Comparison of ENCODE assay signal across 11 mouse cellular contexts in genomic region chr7:45919761-45920160, GRCm38 (mm10). TPM values are rescaled to one million over a fixed set of nuclear protein-coding genes. Genes with fewer than 3 reads are reported as not detected.
A peak's percentile ranks its signal among the peaks of the same experiment; 100 is the strongest.
DNase-seq lines count a peak whose midpoint lies in the region; ATAC-seq and TF ChIP-seq lines count a peak whose summit lies in the region.
"Had no signal": no experiment of that assay in that cellular context is flagged by ENCODE, and none has a peak within 500 bp of the region (broad histone marks: within the 10 kb centered on the region; RNA-seq: fewer than 3 reads in every experiment).

No protein-coding gene starts in this region.

- H3K4me3 ChIP-seq in heart, embryonic 10.5 days = peak overlapping the region; percentile 45; the same call in 1 of the 2 replicates
- H3K4me3 ChIP-seq in spleen, adult 2 months (ENCODE audit: extremely low read depth, insufficient read depth, insufficient read length) = peak overlapping the region; percentile 72
- H3K4me3 ChIP-seq in intestine, postnatal 0 days (ENCODE audit: low read depth, low read length) = 0 out of 2 replicates have a peak overlapping the region, but pooled peaks have one; percentile 46
- peak overlapping the region; percentile 62 for H3K4me3 ChIP-seq in stomach, embryonic 16.5 days (replicated peaks; ENCODE audit: low read length)
- H3K4me3 ChIP-seq in midbrain, embryonic 11.5 days (ENCODE audit: low read depth, low read length) = no peak overlapping the region

- intact Hi-C loops in heart, postnatal 25 days (cut with DNase I) = no loop called here

- no peaks in the 10 kb centered on the region for H3K9me3 ChIP-seq in heart, embryonic 10.5 days
- no peaks in the 10 kb centered on the region for H3K9me3 ChIP-seq in intestine, postnatal 0 days (ENCODE audit: control insufficient read depth)
- H3K9me3 ChIP-seq in stomach, embryonic 16.5 days (replicated peaks; ENCODE audit: control insufficient read depth, low read length) = no peaks in the 10 kb centered on the region
- no peaks in the 10 kb centered on the region for H3K9me3 ChIP-seq in midbrain, embryonic 11.5 days (ENCODE audit: control insufficient read depth, low read length)
- H3K9me3 ChIP-seq: midbrain, embryonic 12.5 days had no signal

- 85% methylated on average over 4 of the region's 4 CpGs for WGBS in heart, embryonic 10.5 days
- 27% methylated on average over 4 of the region's 4 CpGs for WGBS in spleen, adult 2 months
- 64% methylated on average over 4 of the region's 4 CpGs for WGBS in intestine, postnatal 0 days
- WGBS in stomach, embryonic 16.5 days = 51% methylated on average over 4 of the region's 4 CpGs
- WGBS in midbrain, embryonic 11.5 days = 80% methylated on average over 4 of the region's 4 CpGs

- no peak for ATAC-seq in intestine, postnatal 0 days
- no peak for ATAC-seq in stomach, embryonic 16.5 days (ENCODE audit: insufficient read depth, low FRiP score)
- ATAC-seq in midbrain, embryonic 11.5 days (ENCODE audit: low FRiP score) = no peak

- H3K27me3 ChIP-seq in heart, embryonic 10.5 days (ENCODE audit: insufficient read depth, poor library complexity, severe bottlenecking) = peaks cover 27% of the 10 kb centered on the region; the same call in 1 of the 2 replicates
- no peaks in the 10 kb centered on the region for H3K27me3 ChIP-seq in spleen, adult 2 months (ENCODE audit: control insufficient read depth, insufficient read depth, low read length)
- H3K27me3 ChIP-seq in intestine, postnatal 0 days (replicated peaks; ENCODE audit: control insufficient read depth, insufficient read depth, low read length) = no peaks in the 10 kb centered on the region
- no peaks in the 10 kb centered on the region for H3K27me3 ChIP-seq in stomach, embryonic 16.5 days (ENCODE audit: control insufficient read depth, insufficient read depth, low read length)
- no peaks in the 10 kb centered on the region for H3K27me3 ChIP-seq in midbrain, embryonic 11.5 days (ENCODE audit: control insufficient read depth, insufficient read depth, low read length)

- no peak overlapping the region for H3K9ac ChIP-seq in intestine, postnatal 0 days (ENCODE audit: low read depth, low read length)
- H3K9ac ChIP-seq in stomach, embryonic 16.5 days (ENCODE audit: low read length) = peak overlapping the region; percentile 84
- H3K9ac ChIP-seq in midbrain, embryonic 11.5 days (ENCODE audit: low read length) = no peak overlapping the region

- no peak for TF ChIP-seq POLR2A in spleen, adult 2 months (IDR thresholded peaks at IDR 0.05; ENCODE audit: low read depth, low read length)

- H3K4me2 ChIP-seq in intestine, postnatal 0 days (replicated peaks; ENCODE audit: low read depth) = peak overlapping the region; percentile 57
- H3K4me2 ChIP-seq in stomach, embryonic 16.5 days (ENCODE audit: low read depth, low read length) = peak overlapping the region; percentile 62
- H3K4me2 ChIP-seq in midbrain, embryonic 11.5 days = no peak overlapping the region
- H3K4me2 ChIP-seq: midbrain, embryonic 12.5 days had no signal

- peaks cover 70% of the 10 kb centered on the region for H3K4me1 ChIP-seq in heart, embryonic 10.5 days
- H3K4me1 ChIP-seq in spleen, adult 2 months (ENCODE audit: control insufficient read depth, insufficient read depth, insufficient read length) = peaks cover 44% of the 10 kb centered on the region
- peaks cover 8% of the 10 kb centered on the region; the same call in 1 of the 2 replicates for H3K4me1 ChIP-seq in intestine, postnatal 0 days (replicated peaks; ENCODE audit: control insufficient read depth, insufficient read depth, low read length)
- H3K4me1 ChIP-seq in stomach, embryonic 16.5 days (ENCODE audit: control insufficient read depth, insufficient read depth, low read length) = peaks cover 70% of the 10 kb centered on the region
- H3K4me1 ChIP-seq in midbrain, embryonic 11.5 days (ENCODE audit: control insufficient read depth, insufficient read depth, low read length) = peaks cover 18% of the 10 kb centered on the region

- H3K27ac ChIP-seq in heart, embryonic 10.5 days = peak overlapping the region; percentile 53
- peak overlapping the region; percentile 93 for H3K27ac ChIP-seq in spleen, adult 2 months (ENCODE audit: insufficient read depth, low read length)
- H3K27ac ChIP-seq in intestine, postnatal 0 days (ENCODE audit: low read depth, low read length) = no peak overlapping the region
- H3K27ac ChIP-seq in stomach, embryonic 16.5 days (ENCODE audit: low read length) = peak overlapping the region; percentile 9; the same call in 1 of the 2 replicates
- H3K27ac ChIP-seq in midbrain, embryonic 11.5 days (ENCODE audit: low read depth, low read length) = no peak overlapping the region
- H3K27ac ChIP-seq: midbrain, embryonic 12.5 days had no signal

- no peak for TF ChIP-seq CTCF in spleen, adult 2 months (IDR thresholded peaks at IDR 0.05; ENCODE audit: extremely low read depth, insufficient read depth, insufficient read length, insufficient replicate concordance)
- no peak for TF ChIP-seq CTCF in intestine, postnatal 0 days (IDR thresholded peaks at IDR 0.05; ENCODE audit: low read depth)

- no peak for DNase-seq in heart, embryonic 10.5 days (ENCODE audit: low spot score)
- DNase-seq in heart, postnatal 25 days (ENCODE audit: low spot score) = no peak
- DNase-seq in spleen, adult 2 months (ENCODE audit: low read depth in 1 of 2, low spot score in 2 of 2) = no peak
- DNase-seq in spleen, adult 12 weeks (ENCODE audit: low spot score) = no peak
- no peak for DNase-seq in midbrain, embryonic 11.5 days (ENCODE audit: low spot score, missing footprints)
- DNase-seq in layer of hippocampus, adult 9-10 months (ENCODE audit: low spot score) = no peak
- DNase-seq: adrenal gland, postnatal 25 days; right cerebral cortex, postnatal 25 days had no signal

- no peaks in the 10 kb centered on the region for H3K36me3 ChIP-seq in heart, embryonic 10.5 days
- peaks cover 7% of the 10 kb centered on the region for H3K36me3 ChIP-seq in spleen, adult 2 months (ENCODE audit: control insufficient read depth, insufficient read depth, low read length)
- peaks cover 12% of the 10 kb centered on the region; the same call in 1 of the 2 replicates for H3K36me3 ChIP-seq in intestine, postnatal 0 days (ENCODE audit: control insufficient read depth, insufficient read depth)
- H3K36me3 ChIP-seq in stomach, embryonic 16.5 days (ENCODE audit: control insufficient read depth, insufficient read depth, low read length) = no peaks in the 10 kb centered on the region
- no peaks in the 10 kb centered on the region for H3K36me3 ChIP-seq in midbrain, embryonic 11.5 days (ENCODE audit: control insufficient read depth, insufficient read depth, low read length)
- H3K36me3 ChIP-seq: midbrain, embryonic 12.5 days had no signal

RNA-seq across cellular contexts. Expression of gene Emp3, which starts 1.4 kb away (rescaled TPM):
- polyA plus RNA-seq in heart, embryonic 10.5 days (2016; fragmentation: Nextera tagmentation; extraction: Ambion mirVana) = 45.0 and 46.1 TPM in 2 replicates
- 10 to 100 TPM; 20.9 to 28.7 TPM for total RNA-seq in heart, postnatal 25 days (2021)
- polyA plus RNA-seq in spleen, adult 2 months (2012; rRNA removed) = 245 and 301 TPM in 2 replicates
- 82.4 and 83.3 TPM in 2 replicates for polyA plus RNA-seq in intestine, postnatal 0 days (2015; fragmentation: Nextera tagmentation; extraction: Ambion mirVana)
- 197 and 224 TPM in 2 replicates for polyA plus RNA-seq in stomach, embryonic 16.5 days (2015; fragmentation: Nextera tagmentation; extraction: Ambion mirVana)
- 27.2 and 28.2 TPM in 2 replicates for polyA plus RNA-seq in midbrain, embryonic 11.5 days (2014; fragmentation: Nextera tagmentation; extraction: Ambion mirVana)

RNA-seq across cellular contexts. Expression of gene Ccdc114, which starts 4.1 kb away (rescaled TPM):
- 3.2 and 3.3 TPM in 2 replicates for polyA plus RNA-seq in heart, embryonic 10.5 days (2016; fragmentation: Nextera tagmentation; extraction: Ambion mirVana)
- total RNA-seq in heart, postnatal 25 days (2021) = under 1 TPM; 0.68 to 0.75 TPM
- 1.7 TPM in 2 replicates for polyA plus RNA-seq in spleen, adult 2 months (2012; rRNA removed)
- 2.9 and 3.3 TPM in 2 replicates for polyA plus RNA-seq in intestine, postnatal 0 days (2015; fragmentation: Nextera tagmentation; extraction: Ambion mirVana)
- 4.1 and 5.1 TPM in 2 replicates for polyA plus RNA-seq in stomach, embryonic 16.5 days (2015; fragmentation: Nextera tagmentation; extraction: Ambion mirVana)
- polyA plus RNA-seq in midbrain, embryonic 11.5 days (2014; fragmentation: Nextera tagmentation; extraction: Ambion mirVana) = 2.0 and 2.4 TPM in 2 replicates

RNA-seq across cellular contexts. Expression of gene Tmem143, which starts 23.0 kb away (rescaled TPM):
- polyA plus RNA-seq in heart, embryonic 10.5 days (2016; fragmentation: Nextera tagmentation; extraction: Ambion mirVana) = 5.8 and 6.5 TPM in 2 replicates
- 100 to 1,000 TPM; 102 to 105 TPM for total RNA-seq in heart, postnatal 25 days (2021)
- polyA plus RNA-seq in spleen, adult 2 months (2012; rRNA removed) = 16.6 and 24.5 TPM in 2 replicates
- 6.8 and 7.4 TPM in 2 replicates for polyA plus RNA-seq in intestine, postnatal 0 days (2015; fragmentation: Nextera tagmentation; extraction: Ambion mirVana)
- 4.2 and 6.0 TPM in 2 replicates for polyA plus RNA-seq in stomach, embryonic 16.5 days (2015; fragmentation: Nextera tagmentation; extraction: Ambion mirVana)
- 3.0 and 3.2 TPM in 2 replicates for polyA plus RNA-seq in midbrain, embryonic 11.5 days (2014; fragmentation: Nextera tagmentation; extraction: Ambion mirVana)

RNA-seq across cellular contexts. Expression of gene Syngr4, which starts 23.2 kb away (rescaled TPM):
- 0.99 and 1.5 TPM in 2 replicates for polyA plus RNA-seq in heart, embryonic 10.5 days (2016; fragmentation: Nextera tagmentation; extraction: Ambion mirVana)
- total RNA-seq in heart, postnatal 25 days (2021) = not detected
- polyA plus RNA-seq in spleen, adult 2 months (2012; rRNA removed) = 0.28 and 0.56 TPM in 2 replicates
- 0.72 and 0.75 TPM in 2 replicates for polyA plus RNA-seq in intestine, postnatal 0 days (2015; fragmentation: Nextera tagmentation; extraction: Ambion mirVana)
- 0.49 and 1.2 TPM in 2 replicates for polyA plus RNA-seq in stomach, embryonic 16.5 days (2015; fragmentation: Nextera tagmentation; extraction: Ambion mirVana)
- 0.63 and 1.3 TPM in 2 replicates for polyA plus RNA-seq in midbrain, embryonic 11.5 days (2014; fragmentation: Nextera tagmentation; extraction: Ambion mirVana)

RNA-seq across cellular contexts. Expression of gene Grin2d, which starts 41.6 kb away (rescaled TPM):
- polyA plus RNA-seq in heart, embryonic 10.5 days (2016; fragmentation: Nextera tagmentation; extraction: Ambion mirVana) = 0.10 and 0.18 TPM in 2 replicates
- total RNA-seq in heart, postnatal 25 days (2021) = under 1 TPM; 0.36 to 0.49 TPM
- polyA plus RNA-seq in spleen, adult 2 months (2012; rRNA removed) = 0.68 and 1.2 TPM in 2 replicates
- polyA plus RNA-seq in intestine, postnatal 0 days (2015; fragmentation: Nextera tagmentation; extraction: Ambion mirVana) = 0.66 and 1.1 TPM in 2 replicates
- polyA plus RNA-seq in stomach, embryonic 16.5 days (2015; fragmentation: Nextera tagmentation; extraction: Ambion mirVana) = 0.23 and 0.40 TPM in 2 replicates
- polyA plus RNA-seq in midbrain, embryonic 11.5 days (2014; fragmentation: Nextera tagmentation; extraction: Ambion mirVana) = 0.14 and 0.17 TPM in 2 replicates

Comparison
In these comparisons a context has a peak if more than half of its experiments do, and no peak if none do; other contexts are left out.
1. H3K27ac ChIP-seq: peak in heart, embryonic 10.5 days (single experiment), spleen, adult 2 months (single experiment) and stomach, embryonic 16.5 days (single experiment); none in intestine, postnatal 0 days (single experiment) and midbrain, embryonic 11.5 days (single experiment).